Mouse (Mus musculus) heart, postnatal 0 days (tissue): Measurements from ENCODE around the gene Nfib. TPM values are rescaled to one million over a fixed set of nuclear protein-coding genes. Genes with fewer than 3 reads are reported as not detected.

ENCODE experiments used
- ATAC-seq: fragments of 200-750 bp; cut with Nextera tagmentation; 2 replicates; pipeline ENCODE4 v1.8.0; 2017; ENCODE audit warnings: low read depth, moderate number of reproducible peaks, moderate library complexity; ENCODE audit not compliant: insufficient read depth
- DNase-seq: peaks from one replicate; pipeline ENCODE4 v3.0.0-alpha.2; 2016; ENCODE audit warnings: low spot score
- H3K27ac ChIP-seq: fragments of 300-500 bp; sonication (generic); 2 replicates; pipeline ENCODE4 v1.5.1; 2014; ENCODE audit warnings: low read depth, mild to moderate bottlenecking
- H3K27me3 ChIP-seq: fragments of 300-500 bp; sonication (generic); 2 replicates; pipeline ENCODE4 v1.6.1; 2014; ENCODE audit warnings: low read length, mixed read lengths; ENCODE audit not compliant: control insufficient read depth, insufficient read depth
- H3K36me3 ChIP-seq: fragments of 300-500 bp; sonication (generic); replicated peaks from 2 replicates; pipeline ENCODE4 v1.6.1; 2014; ENCODE audit warnings: low read length, mixed read lengths; ENCODE audit not compliant: control insufficient read depth, insufficient read depth
- H3K4me1 ChIP-seq: fragments of 300-500 bp; sonication (generic); 2 replicates; pipeline ENCODE4 v1.6.1; 2014; ENCODE audit warnings: antibody characterized with exemption; ENCODE audit not compliant: control insufficient read depth, insufficient read depth
- H3K4me2 ChIP-seq: fragments of 300-500 bp; sonication (generic); 2 replicates; pipeline ENCODE4 v1.6.1; 2014; ENCODE audit warnings: low read depth, mild to moderate bottlenecking, low read length, moderate library complexity
- H3K4me3 ChIP-seq: fragments of 300-500 bp; sonication (generic); 2 replicates; pipeline ENCODE4 v1.5.1; 2014; ENCODE audit warnings: low read depth, low read length
- H3K9ac ChIP-seq: fragments of 300-500 bp; sonication (generic); replicated peaks from 2 replicates; pipeline ENCODE4 v1.6.1; 2014; ENCODE audit warnings: low read depth, low read length, mixed read lengths
- H3K9me3 ChIP-seq: fragments of 300-500 bp; sonication (generic); replicated peaks from 2 replicates; pipeline ENCODE4 v1.6.1; 2016; ENCODE audit warnings: low read length; ENCODE audit not compliant: control insufficient read depth
- CTCF ChIP-seq: IDR thresholded peaks from 2 replicates; pipeline ENCODE4 v1.5.1; 2016; ENCODE audit warnings: antibody characterized with exemption, control low read depth, low read depth
- EP300 ChIP-seq: IDR thresholded peaks from 2 replicates; pipeline ENCODE4 v1.6.1; 2016; ENCODE audit warnings: antibody characterized with exemption, low read depth
- WGBS: fragments of 180-500 bp; shearing (Covaris S2); extraction: QIAGEN DNeasy Blood & Tissue Kit; methylation state at CpG from one replicate; pipeline ENCODE4 v1.1.7; 2014; 5-methylcytosine and 5-hydroxymethylcytosine counted together
- polyA plus RNA-seq: library from polyadenylated mRNA; unstranded; fragments of >200 nt; fragmentation: Nextera tagmentation; extraction: Ambion mirVana; gene quantifications from 2 replicates; pipeline ENCODE4 v1.2.1, GENCODE M21; 2015
- total RNA-seq: library from RNA; depleted of rRNA; stranded (reverse); fragments of >200 nt; gene quantifications from 2 replicates; pipeline ENCODE4 v1.2.3, GENCODE M21; 2014; ENCODE audit warnings: low replicate concordance

Nfib gene
- total and polyA plus RNA-seq, 2 experiments from 2014 or later: 44.0 to 82.0 TPM

DNA sequence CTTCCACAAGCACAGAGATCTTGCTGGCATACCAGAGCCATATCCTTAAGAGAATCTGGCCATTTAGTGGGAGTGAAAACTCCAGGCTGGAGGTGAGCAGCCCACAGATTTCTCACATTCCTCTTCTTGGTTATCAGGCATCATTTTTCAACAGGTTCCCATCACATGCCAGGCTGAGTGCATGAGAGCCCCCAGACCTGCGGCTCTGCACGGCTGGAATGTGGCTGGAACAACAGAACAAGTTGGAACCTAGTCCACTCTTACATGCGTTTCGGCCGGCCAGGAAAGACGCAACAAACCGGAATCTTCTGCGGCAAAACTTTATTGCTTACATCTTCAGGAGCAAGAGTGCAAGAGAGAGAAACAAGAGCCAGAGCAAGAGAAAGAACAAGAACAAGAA, 453.5 kb downstream of the Nfib start:
- Histone ChIP-seq H3K9me3 (no peaks in the 10 kb centered on the region), H3K27ac (no peak overlapping the region), H3K36me3 (no peaks in the 10 kb centered on the region), H3K4me2 (0 out of 2 replicates have a peak overlapping the region, but pooled peaks have one; percentile 6), H3K9ac (no peak overlapping the region), H3K4me1 (peaks cover 22% of the 10 kb centered on the region), H3K27me3 (no peaks in the 10 kb centered on the region), H3K4me3 (no peak overlapping the region)
- ATAC-seq (no peak), DNase-seq (no peak)
- 37% methylated on average over 8 of the region's 8 CpGs for WGBS
- no peak for TF ChIP-seq CTCF
- no peak for TF ChIP-seq EP300

DNA sequence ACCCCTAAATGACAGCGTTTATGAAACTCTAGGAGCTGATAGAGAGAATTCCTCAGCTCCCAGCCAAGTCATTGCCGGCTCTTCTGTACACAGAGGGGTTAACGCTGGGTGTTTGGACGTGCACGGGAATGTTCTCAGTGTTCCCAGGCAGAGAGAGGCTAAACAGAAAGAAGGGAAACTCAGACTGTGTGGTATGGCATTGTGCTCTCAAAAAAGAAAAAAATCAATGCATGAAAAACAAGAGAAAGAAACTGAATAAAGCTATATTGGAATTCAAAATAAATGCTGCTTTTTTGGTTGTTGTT, 455.2 kb downstream of the Nfib start:
- no peak; the same call in 1 of the 2 replicates for ATAC-seq
- peak overlapping the region; percentile 69 for H3K27ac ChIP-seq

DNA sequence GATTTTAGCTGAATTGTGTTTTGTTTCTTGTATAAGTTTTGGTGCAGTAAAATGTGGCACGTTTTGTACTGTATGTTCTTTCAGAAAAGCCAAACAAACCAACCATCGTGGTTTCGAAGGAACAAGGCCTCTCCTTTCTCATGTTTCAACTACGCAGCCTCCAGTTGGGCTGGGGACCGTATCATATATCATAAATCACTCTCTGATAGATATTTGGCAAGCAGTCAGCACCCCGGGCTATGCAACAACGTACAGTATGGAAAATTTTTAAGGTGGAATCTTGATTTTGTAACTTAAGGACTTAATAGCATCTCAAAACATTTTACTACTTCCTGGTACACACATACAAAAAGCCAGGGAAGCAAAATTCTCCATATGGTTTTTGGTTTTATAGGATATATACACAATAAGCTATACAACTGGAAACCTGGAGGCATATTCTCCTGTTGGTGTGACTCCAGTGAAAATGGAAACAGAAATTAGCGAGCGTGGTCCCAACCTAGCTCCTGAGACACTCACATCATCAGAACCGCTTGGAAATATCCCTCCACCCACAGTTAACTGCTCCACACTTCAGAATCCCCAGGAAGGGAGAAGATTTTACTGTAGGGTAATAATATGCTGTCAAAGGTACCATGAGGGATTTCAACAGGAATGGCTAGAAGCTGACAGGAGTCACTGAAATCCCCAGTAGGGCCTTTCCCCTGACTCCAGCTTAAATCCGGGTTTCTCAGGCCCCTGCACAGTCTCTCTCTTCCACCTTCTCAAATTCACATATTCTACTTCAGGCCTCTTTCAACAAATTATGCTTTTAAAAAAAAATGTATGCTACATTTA, 455.8 kb downstream of the Nfib start:
- no peak overlapping the region for H3K4me3 ChIP-seq
- TF ChIP-seq EP300 (no peak), CTCF (no peak)
- 63% methylated on average over 11 of the region's 11 CpGs for WGBS
- 0 out of 2 replicates have a peak overlapping the region, but pooled peaks have one; percentile 2 for H3K4me2 ChIP-seq
- H3K9ac ChIP-seq: no peak overlapping the region
- peak overlapping the region; percentile 69 for H3K27ac ChIP-seq
- DNase-seq (no peak), ATAC-seq (no peak)
- H3K36me3 ChIP-seq: no peaks in the 10 kb centered on the region
- H3K4me1 ChIP-seq: peaks cover 17% of the 10 kb centered on the region
- H3K9me3 ChIP-seq: no peaks in the 10 kb centered on the region
- no peaks in the 10 kb centered on the region for H3K27me3 ChIP-seq

More for the DNA sequence above, 455.2 kb downstream of the Nfib start:
- H3K9ac ChIP-seq: no peak overlapping the region
- DNase-seq: peak; percentile 53
- no peaks in the 10 kb centered on the region for H3K27me3 ChIP-seq
- 18% methylated on average over 5 of the region's 5 CpGs for WGBS
- no peaks in the 10 kb centered on the region for H3K9me3 ChIP-seq
- H3K36me3 ChIP-seq: no peaks in the 10 kb centered on the region
- TF ChIP-seq CTCF (no peak), EP300 (no peak)
- no peak overlapping the region for H3K4me3 ChIP-seq
- H3K4me1 ChIP-seq: peaks cover 20% of the 10 kb centered on the region
- 0 out of 2 replicates have a peak overlapping the region, but pooled peaks have one; percentile 2 for H3K4me2 ChIP-seq

DNA sequence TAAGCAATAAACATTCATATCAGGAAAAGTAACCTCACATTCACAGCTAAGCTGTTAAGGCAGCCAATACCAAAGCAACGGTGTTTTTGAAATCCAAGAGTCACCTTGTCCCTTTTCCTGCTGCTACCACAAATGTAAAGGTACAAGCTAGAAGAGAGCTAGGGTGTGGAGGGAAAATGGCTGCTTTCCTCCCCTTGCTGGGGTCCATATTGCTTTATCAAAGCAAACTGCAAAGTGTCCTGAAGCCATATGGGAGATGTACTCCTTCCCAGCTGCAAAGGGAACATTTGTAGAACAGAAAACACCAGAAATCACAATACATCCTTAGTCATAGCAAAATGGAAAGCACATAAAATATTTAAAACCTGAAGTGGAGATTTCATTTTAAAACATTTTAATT, 456.6 kb downstream of the Nfib start:
- no peak overlapping the region for H3K4me2 ChIP-seq
- H3K36me3 ChIP-seq: no peaks in the 10 kb centered on the region
- H3K27me3 ChIP-seq: no peaks in the 10 kb centered on the region
- peaks cover 17% of the 10 kb centered on the region for H3K4me1 ChIP-seq
- DNase-seq (no peak), ATAC-seq (no peak)
- 56% methylated on average over 1 of the region's 1 CpGs for WGBS
- no peak overlapping the region for H3K9ac ChIP-seq
- H3K9me3 ChIP-seq: 0 out of 2 replicates have a peak, but pooled peaks cover 6% of the 10 kb centered on the region
- TF ChIP-seq EP300 (no peak), CTCF (no peak)
- H3K27ac ChIP-seq: peak overlapping the region; percentile 69; the same call in 1 of the 2 replicates
- no peak overlapping the region for H3K4me3 ChIP-seq

DNA sequence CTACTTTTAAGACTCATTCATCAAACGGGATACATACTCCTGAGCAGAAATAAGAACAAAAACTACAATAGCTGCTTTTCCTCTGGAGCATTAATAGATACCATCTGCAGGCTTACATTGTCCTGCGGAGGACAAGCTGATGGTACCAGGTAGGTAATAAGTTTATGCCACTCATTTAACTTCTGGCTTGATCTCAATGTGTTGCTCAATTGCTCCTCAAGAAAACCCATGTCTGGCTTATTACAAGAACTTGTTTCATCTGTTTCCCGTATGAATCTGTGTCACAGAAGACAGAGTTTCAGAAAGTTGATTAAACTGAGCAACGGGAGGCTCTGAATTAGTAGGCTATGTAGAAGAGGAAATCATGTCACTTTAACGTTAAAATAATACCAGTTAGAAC, 457.5 kb downstream of the Nfib start:
- H3K36me3 ChIP-seq: no peaks in the 10 kb centered on the region
- no peak overlapping the region for H3K27ac ChIP-seq
- no peak overlapping the region for H3K9ac ChIP-seq
- ATAC-seq (no peak), DNase-seq (no peak)
- 82% methylated on average over 5 of the region's 5 CpGs for WGBS
- H3K4me3 ChIP-seq: no peak overlapping the region
- peaks cover 17% of the 10 kb centered on the region for H3K4me1 ChIP-seq
- H3K4me2 ChIP-seq: no peak overlapping the region
- no peaks in the 10 kb centered on the region for H3K27me3 ChIP-seq
- 0 out of 2 replicates have a peak, but pooled peaks cover 6% of the 10 kb centered on the region for H3K9me3 ChIP-seq
- TF ChIP-seq EP300: no peak
